Mouse (Mus musculus): ENCODE data around the gene Gpsm3. TPM values are rescaled to one million over a fixed set of nuclear protein-coding genes. Genes with fewer than 3 reads are reported as not detected.

The Gpsm3 gene
- polyA plus RNA-seq, 1 experiment from 2014 or later = 19.3 TPM

GRCm38 (mm10) chr17:34568421-34568820 is 21.2 kb upstream of the Gpsm3 start:
- peaks cover 8% of the 10 kb centered on the region for H3K4me1 ChIP-seq (ENCODE audit: control insufficient read depth, insufficient read depth, low read length)
- no peak overlapping the region for H3K27ac ChIP-seq (ENCODE audit: low read depth, low read length)
- no peaks in the 10 kb centered on the region for H3K36me3 ChIP-seq (ENCODE audit: control insufficient read depth, insufficient read depth, low read length)
- 80% methylated on average over 13 of the region's 13 CpGs for WGBS
- H3K9ac ChIP-seq (ENCODE audit: low read depth, low read length) = no peak overlapping the region
- H3K27me3 ChIP-seq (ENCODE audit: control insufficient read depth, insufficient read depth, low read length) = no peaks in the 10 kb centered on the region
- H3K9me3 ChIP-seq (ENCODE audit: control insufficient read depth, low read length) = no peaks in the 10 kb centered on the region
- H3K4me3 ChIP-seq (ENCODE audit: low read length) = no peak overlapping the region
- ATAC-seq (ENCODE audit: low FRiP score, low TSS enrichment) = no peak
- no peak overlapping the region for H3K4me2 ChIP-seq (replicated peaks; ENCODE audit: low read depth, low read length)

- no peaks in the 10 kb centered on the region for H3K9me3 ChIP-seq (ENCODE audit: control insufficient read depth, low read length)
- no peak overlapping the region for H3K4me2 ChIP-seq (replicated peaks; ENCODE audit: low read depth, low read length)
- ATAC-seq (ENCODE audit: low FRiP score, low TSS enrichment) = no peak
- no peak overlapping the region for H3K27ac ChIP-seq (ENCODE audit: low read depth, low read length)
- no peaks in the 10 kb centered on the region; the same call in 1 of the 2 replicates for H3K4me1 ChIP-seq (ENCODE audit: control insufficient read depth, insufficient read depth, low read length)
- H3K36me3 ChIP-seq (ENCODE audit: control insufficient read depth, insufficient read depth, low read length) = no peaks in the 10 kb centered on the region
- no peaks in the 10 kb centered on the region for H3K27me3 ChIP-seq (ENCODE audit: control insufficient read depth, insufficient read depth, low read length)
- WGBS = 76% methylated on average over 4 of the region's 4 CpGs
- H3K4me3 ChIP-seq (ENCODE audit: low read length) = no peak overlapping the region
- no peak overlapping the region for H3K9ac ChIP-seq (ENCODE audit: low read depth, low read length)
These were observed 19.7 kb upstream of the Gpsm3 start for GRCm38 (mm10) chr17:34569919-34570318.

GRCm38 (mm10) chr17:34571875-34572274 is 17.7 kb upstream of the Gpsm3 start:
- Histone ChIP-seq H3K9ac (ENCODE audit: low read depth, low read length) (no peak overlapping the region), H3K4me2 (replicated peaks; ENCODE audit: low read depth, low read length) (no peak overlapping the region), H3K4me3 (ENCODE audit: low read length) (no peak overlapping the region), H3K27ac (ENCODE audit: low read depth, low read length) (no peak overlapping the region), H3K4me1 (ENCODE audit: control insufficient read depth, insufficient read depth, low read length) (no peaks in the 10 kb centered on the region), H3K27me3 (ENCODE audit: control insufficient read depth, insufficient read depth, low read length) (no peaks in the 10 kb centered on the region), H3K36me3 (ENCODE audit: control insufficient read depth, insufficient read depth, low read length) (no peaks in the 10 kb centered on the region), H3K9me3 (ENCODE audit: control insufficient read depth, low read length) (no peaks in the 10 kb centered on the region)
- no peak for ATAC-seq (ENCODE audit: low FRiP score, low TSS enrichment)
- 22% methylated on average over 5 of the region's 5 CpGs for WGBS

GRCm38 (mm10) chr17:34572361-34572760 is 17.2 kb upstream of the Gpsm3 start:
- WGBS = 18% methylated on average over 15 of the region's 15 CpGs
- no peak overlapping the region for H3K4me2 ChIP-seq (replicated peaks; ENCODE audit: low read depth, low read length)
- no peak for ATAC-seq (ENCODE audit: low FRiP score, low TSS enrichment)
- H3K4me1 ChIP-seq (ENCODE audit: control insufficient read depth, insufficient read depth, low read length) = no peaks in the 10 kb centered on the region
- no peak overlapping the region for H3K9ac ChIP-seq (ENCODE audit: low read depth, low read length)
- no peaks in the 10 kb centered on the region for H3K36me3 ChIP-seq (ENCODE audit: control insufficient read depth, insufficient read depth, low read length)
- no peaks in the 10 kb centered on the region for H3K27me3 ChIP-seq (ENCODE audit: control insufficient read depth, insufficient read depth, low read length)
- no peak overlapping the region for H3K4me3 ChIP-seq (ENCODE audit: low read length)
- no peaks in the 10 kb centered on the region for H3K9me3 ChIP-seq (ENCODE audit: control insufficient read depth, low read length)
- H3K27ac ChIP-seq (ENCODE audit: low read depth, low read length) = no peak overlapping the region

- WGBS = 81% methylated on average over 4 of the region's 5 CpGs
- no peak for ATAC-seq (ENCODE audit: low FRiP score, low TSS enrichment)
These were observed 13.0 kb upstream of the Gpsm3 start for GRCm38 (mm10) chr17:34576577-34576976.

GRCm38 (mm10) chr17:34578070-34578469 is 11.5 kb upstream of the Gpsm3 start:
- 90% methylated on average over 3 of the region's 3 CpGs for WGBS
- no peak overlapping the region for H3K27ac ChIP-seq (ENCODE audit: low read depth, low read length)
- no peaks in the 10 kb centered on the region for H3K36me3 ChIP-seq (ENCODE audit: control insufficient read depth, insufficient read depth, low read length)
- no peak for ATAC-seq (ENCODE audit: low FRiP score, low TSS enrichment)
- no peaks in the 10 kb centered on the region for H3K4me1 ChIP-seq (ENCODE audit: control insufficient read depth, insufficient read depth, low read length)
- H3K27me3 ChIP-seq (ENCODE audit: control insufficient read depth, insufficient read depth, low read length) = no peaks in the 10 kb centered on the region
- no peak overlapping the region for H3K4me3 ChIP-seq (ENCODE audit: low read length)
- H3K4me2 ChIP-seq (replicated peaks; ENCODE audit: low read depth, low read length) = no peak overlapping the region
- H3K9me3 ChIP-seq (ENCODE audit: control insufficient read depth, low read length) = no peaks in the 10 kb centered on the region
- no peak overlapping the region for H3K9ac ChIP-seq (ENCODE audit: low read depth, low read length)

More at GRCm38 (mm10) chr17:34576577-34576976, 13.0 kb upstream of the Gpsm3 start:
- Histone ChIP-seq H3K4me2 (replicated peaks; ENCODE audit: low read depth, low read length) (no peak overlapping the region), H3K27ac (ENCODE audit: low read depth, low read length) (no peak overlapping the region), H3K9me3 (ENCODE audit: control insufficient read depth, low read length) (no peaks in the 10 kb centered on the region), H3K27me3 (ENCODE audit: control insufficient read depth, insufficient read depth, low read length) (no peaks in the 10 kb centered on the region), H3K4me3 (ENCODE audit: low read length) (no peak overlapping the region), H3K4me1 (ENCODE audit: control insufficient read depth, insufficient read depth, low read length) (no peaks in the 10 kb centered on the region), H3K36me3 (ENCODE audit: control insufficient read depth, insufficient read depth, low read length) (no peaks in the 10 kb centered on the region), H3K9ac (ENCODE audit: low read depth, low read length) (no peak overlapping the region)

- no peaks in the 10 kb centered on the region for H3K9me3 ChIP-seq (ENCODE audit: control insufficient read depth, low read length)
- WGBS = 85% methylated on average over 12 of the region's 12 CpGs
These were observed 7.1 kb upstream of the Gpsm3 start for GRCm38 (mm10) chr17:34582528-34582927.

GRCm38 (mm10) chr17:34583397-34583796 is 6.2 kb upstream of the Gpsm3 start:
- H3K36me3 ChIP-seq (ENCODE audit: control insufficient read depth, insufficient read depth, low read length) = no peaks in the 10 kb centered on the region
- peaks cover 10% of the 10 kb centered on the region; the same call in 1 of the 2 replicates for H3K4me1 ChIP-seq (ENCODE audit: control insufficient read depth, insufficient read depth, low read length)
- H3K27ac ChIP-seq (ENCODE audit: low read depth, low read length) = no peak overlapping the region
- no peak overlapping the region for H3K4me2 ChIP-seq (replicated peaks; ENCODE audit: low read depth, low read length)
- no peak overlapping the region for H3K9ac ChIP-seq (ENCODE audit: low read depth, low read length)
- ATAC-seq (ENCODE audit: low FRiP score, low TSS enrichment) = no peak
- H3K4me3 ChIP-seq (ENCODE audit: low read length) = no peak overlapping the region
- WGBS = 71% methylated on average over 7 of the region's 7 CpGs
- H3K9me3 ChIP-seq (ENCODE audit: control insufficient read depth, low read length) = no peaks in the 10 kb centered on the region
- H3K27me3 ChIP-seq (ENCODE audit: control insufficient read depth, insufficient read depth, low read length) = no peaks in the 10 kb centered on the region

More at GRCm38 (mm10) chr17:34582528-34582927, 7.1 kb upstream of the Gpsm3 start:
- Histone ChIP-seq H3K27ac (ENCODE audit: low read depth, low read length) (no peak overlapping the region), H3K36me3 (ENCODE audit: control insufficient read depth, insufficient read depth, low read length) (no peaks in the 10 kb centered on the region), H3K27me3 (ENCODE audit: control insufficient read depth, insufficient read depth, low read length) (no peaks in the 10 kb centered on the region), H3K9ac (ENCODE audit: low read depth, low read length) (no peak overlapping the region), H3K4me2 (replicated peaks; ENCODE audit: low read depth, low read length) (no peak overlapping the region), H3K4me1 (ENCODE audit: control insufficient read depth, insufficient read depth, low read length) (peaks cover 5% of the 10 kb centered on the region; the same call in 1 of the 2 replicates), H3K4me3 (ENCODE audit: low read length) (no peak overlapping the region)
- ATAC-seq (ENCODE audit: low FRiP score, low TSS enrichment) = no peak

GRCm38 (mm10) chr17:34583819-34584218 is 5.8 kb upstream of the Gpsm3 start:
- Histone ChIP-seq H3K4me3 (ENCODE audit: low read length) (no peak overlapping the region), H3K27ac (ENCODE audit: low read depth, low read length) (no peak overlapping the region), H3K4me2 (replicated peaks; ENCODE audit: low read depth, low read length) (no peak overlapping the region), H3K27me3 (ENCODE audit: control insufficient read depth, insufficient read depth, low read length) (no peaks in the 10 kb centered on the region), H3K9me3 (ENCODE audit: control insufficient read depth, low read length) (no peaks in the 10 kb centered on the region), H3K9ac (ENCODE audit: low read depth, low read length) (no peak overlapping the region), H3K4me1 (ENCODE audit: control insufficient read depth, insufficient read depth, low read length) (peaks cover 14% of the 10 kb centered on the region), H3K36me3 (ENCODE audit: control insufficient read depth, insufficient read depth, low read length) (no peaks in the 10 kb centered on the region)
- no peak for ATAC-seq (ENCODE audit: low FRiP score, low TSS enrichment)
- 87% methylated on average over 8 of the region's 8 CpGs for WGBS
